Mouse (Mus musculus) midbrain, embryonic 10.5 days (tissue): ENCODE data around the gene Ube3c. TPM values are rescaled to one million over a fixed set of nuclear protein-coding genes. Genes with fewer than 3 reads are reported as not detected.
"Not testable (repeated sequence)": the region's sequence is repeated elsewhere in the genome, so short reads cannot be mapped to it uniquely, and the experiment has no call there.

Experiments
- DNase-seq: peaks from one replicate; pipeline ENCODE4 v3.0.0-alpha.2; 2017; ENCODE audit warnings: low spot score
- H3K27ac ChIP-seq: fragments of 300-500 bp; sonication (generic); replicated peaks from 2 replicates; pipeline ENCODE4 v1.5.1; 2016; ENCODE audit warnings: mild to moderate bottlenecking
- H3K27me3 ChIP-seq: fragments of 300-500 bp; sonication (generic); 2 replicates; pipeline ENCODE4 v1.6.1; 2016; ENCODE audit warnings: low read depth, mild to moderate bottlenecking; ENCODE audit not compliant: poor library complexity, severe bottlenecking
- H3K36me3 ChIP-seq: fragments of 300-500 bp; sonication (generic); 2 replicates; pipeline ENCODE4 v1.6.1; 2016; ENCODE audit warnings: mild to moderate bottlenecking, moderate library complexity
- H3K4me1 ChIP-seq: fragments of 300-500 bp; sonication (generic); 2 replicates; pipeline ENCODE4 v1.6.1; 2016
- H3K4me3 ChIP-seq: fragments of 300-500 bp; sonication (generic); 2 replicates; pipeline ENCODE4 v1.5.1; 2016; ENCODE audit warnings: mild to moderate bottlenecking, moderate library complexity
- H3K9me3 ChIP-seq: fragments of 300-500 bp; sonication (generic); replicated peaks from 2 replicates; pipeline ENCODE4 v1.6.1; 2016; ENCODE audit warnings: mild to moderate bottlenecking
- WGBS: fragments of 180-500 bp; shearing (Covaris S2); methylation state at CpG from one replicate; pipeline ENCODE4 v1.1.7; 2016; 5-methylcytosine and 5-hydroxymethylcytosine counted together
- polyA plus RNA-seq: library from polyadenylated mRNA; unstranded; fragments of >200 nt; fragmentation: Nextera tagmentation; extraction: Ambion mirVana; gene quantifications from 2 replicates; pipeline ENCODE4 v1.2.1, GENCODE M21; 2016

Gene Ube3c
- polyA plus RNA-seq, 1 experiment from 2014 or later: 16.1 TPM

GRCm38 (mm10) chr5:29631711-29632110 is 62.7 kb downstream of the Ube3c start:
- Histone ChIP-seq H3K27me3 (no peaks in the 10 kb centered on the region), H3K36me3 (peaks cover 69% of the 10 kb centered on the region), H3K27ac (no peak overlapping the region), H3K4me3 (no peak overlapping the region), H3K4me1 (no peaks in the 10 kb centered on the region), H3K9me3 (no peaks in the 10 kb centered on the region)
- no peak for DNase-seq
- 91% methylated on average over 3 of the region's 3 CpGs for WGBS

GRCm38 (mm10) chr5:29636298-29636697 is 67.3 kb downstream of the Ube3c start:
- Histone ChIP-seq H3K27me3 (no peaks in the 10 kb centered on the region), H3K4me3 (no peak overlapping the region), H3K36me3 (peaks cover 92% of the 10 kb centered on the region), H3K4me1 (no peaks in the 10 kb centered on the region), H3K27ac (no peak overlapping the region), H3K9me3 (no peaks in the 10 kb centered on the region)
- DNase-seq: no peak

- Histone ChIP-seq H3K4me1 (no peaks in the 10 kb centered on the region), H3K9me3 (no peaks in the 10 kb centered on the region), H3K36me3 (peaks cover 92% of the 10 kb centered on the region), H3K27ac (no peak overlapping the region), H3K4me3 (no peak overlapping the region), H3K27me3 (no peaks in the 10 kb centered on the region)
- no peak for DNase-seq
These were observed 67.8 kb downstream of the Ube3c start for GRCm38 (mm10) chr5:29636884-29637283.

GRCm38 (mm10) chr5:29641124-29641884 is 72.3 kb downstream of the Ube3c start:
- Histone ChIP-seq H3K27ac (no peak overlapping the region), H3K4me3 (no peak overlapping the region), H3K36me3 (peaks cover 75% of the 10 kb centered on the region), H3K4me1 (no peaks in the 10 kb centered on the region), H3K9me3 (no peaks in the 10 kb centered on the region), H3K27me3 (no peaks in the 10 kb centered on the region)
- WGBS: 89% methylated on average over 7 of the region's 7 CpGs
- no peak for DNase-seq

GRCm38 (mm10) chr5:29651696-29652095 is 82.7 kb downstream of the Ube3c start:
- Histone ChIP-seq H3K4me1 (no peaks in the 10 kb centered on the region), H3K36me3 (peaks cover 42% of the 10 kb centered on the region)
- no peak for DNase-seq

GRCm38 (mm10) chr5:29657590-29658339 is 88.7 kb downstream of the Ube3c start:
- DNase-seq: no peak
- H3K36me3 ChIP-seq: peaks cover 65% of the 10 kb centered on the region
- H3K27me3 ChIP-seq: no peaks in the 10 kb centered on the region
- H3K4me1 ChIP-seq: no peaks in the 10 kb centered on the region
- H3K9me3 ChIP-seq: no peaks in the 10 kb centered on the region
- 95% methylated on average over 3 of the region's 3 CpGs for WGBS
- no peak overlapping the region for H3K4me3 ChIP-seq
- H3K27ac ChIP-seq: no peak overlapping the region

More at GRCm38 (mm10) chr5:29651696-29652095, 82.7 kb downstream of the Ube3c start:
- Histone ChIP-seq H3K27ac (no peak overlapping the region), H3K4me3 (no peak overlapping the region), H3K27me3 (no peaks in the 10 kb centered on the region), H3K9me3 (no peaks in the 10 kb centered on the region)

- DNase-seq, H3K27me3 ChIP-seq, H3K4me3 ChIP-seq, H3K9me3 ChIP-seq, H3K4me1 ChIP-seq, H3K27ac ChIP-seq: not testable (repeated sequence)
- peaks cover 94% of the 10 kb centered on the region for H3K36me3 ChIP-seq
- 88% methylated on average over 4 of the region's 4 CpGs for WGBS
These were observed 92.2 kb downstream of the Ube3c start for GRCm38 (mm10) chr5:29661246-29661645.

- H3K36me3 ChIP-seq: peaks cover 92% of the 10 kb centered on the region
These were observed 96.3 kb downstream of the Ube3c start for GRCm38 (mm10) chr5:29665391-29665790.

GRCm38 (mm10) chr5:29672551-29672950 is 103.5 kb downstream of the Ube3c start:
- H3K36me3 ChIP-seq: peaks cover 81% of the 10 kb centered on the region
- H3K4me3 ChIP-seq: no peak overlapping the region
- no peaks in the 10 kb centered on the region for H3K4me1 ChIP-seq
- no peak for DNase-seq
- no peaks in the 10 kb centered on the region for H3K9me3 ChIP-seq
- no peaks in the 10 kb centered on the region for H3K27me3 ChIP-seq
- WGBS: 96% methylated on average over 4 of the region's 4 CpGs
- no peak overlapping the region for H3K27ac ChIP-seq

More at GRCm38 (mm10) chr5:29665391-29665790, 96.3 kb downstream of the Ube3c start:
- Histone ChIP-seq H3K4me1 (no peaks in the 10 kb centered on the region), H3K9me3 (no peaks in the 10 kb centered on the region), H3K27ac (no peak overlapping the region), H3K27me3 (no peaks in the 10 kb centered on the region), H3K4me3 (no peak overlapping the region)
- WGBS: 85% methylated on average over 2 of the region's 2 CpGs
- DNase-seq: no peak

GRCm38 (mm10) chr5:29674305-29674704 is 105.3 kb downstream of the Ube3c start:
- peaks cover 63% of the 10 kb centered on the region for H3K36me3 ChIP-seq
- H3K27me3 ChIP-seq: no peaks in the 10 kb centered on the region
- no peak overlapping the region for H3K4me3 ChIP-seq
- 96% methylated on average over 4 of the region's 4 CpGs for WGBS
- DNase-seq: no peak
- H3K9me3 ChIP-seq: no peaks in the 10 kb centered on the region
- H3K27ac ChIP-seq: no peak overlapping the region
- H3K4me1 ChIP-seq: no peaks in the 10 kb centered on the region

- H3K27me3 ChIP-seq: no peaks in the 10 kb centered on the region
- H3K4me1 ChIP-seq: no peaks in the 10 kb centered on the region
- peaks cover 46% of the 10 kb centered on the region for H3K36me3 ChIP-seq
- no peak overlapping the region for H3K27ac ChIP-seq
- H3K4me3 ChIP-seq: no peak overlapping the region
- no peaks in the 10 kb centered on the region for H3K9me3 ChIP-seq
- no peak for DNase-seq
- WGBS: 97% methylated on average over 3 of the region's 3 CpGs
These were observed 107.4 kb downstream of the Ube3c start for GRCm38 (mm10) chr5:29676445-29676844.

- Histone ChIP-seq H3K36me3 (peaks cover 6% of the 10 kb centered on the region; the same call in 1 of the 2 replicates), H3K27me3 (no peaks in the 10 kb centered on the region), H3K9me3 (no peaks in the 10 kb centered on the region), H3K27ac (no peak overlapping the region), H3K4me1 (no peaks in the 10 kb centered on the region), H3K4me3 (no peak overlapping the region)
- no peak for DNase-seq
- WGBS: 86% methylated on average over 4 of the region's 4 CpGs
These were observed 116.0 kb downstream of the Ube3c start for GRCm38 (mm10) chr5:29685085-29685484.

GRCm38 (mm10) chr5:29687671-29688070 is 118.6 kb downstream of the Ube3c start:
- H3K36me3 ChIP-seq: no peaks in the 10 kb centered on the region
- no peaks in the 10 kb centered on the region for H3K9me3 ChIP-seq
- peak; percentile 40 for DNase-seq
- WGBS: 57% methylated on average over 3 of the region's 3 CpGs
- H3K4me1 ChIP-seq: no peaks in the 10 kb centered on the region
- H3K27ac ChIP-seq: no peak overlapping the region
- H3K4me3 ChIP-seq: no peak overlapping the region
- no peaks in the 10 kb centered on the region for H3K27me3 ChIP-seq
